Mouse (Mus musculus) retina, adult 2 months (tissue): ENCODE data around the gene Zdhhc9.
"Not testable (repeated sequence)": the region's sequence is repeated elsewhere in the genome, so short reads cannot be mapped to it uniquely, and the experiment has no call there.

Experiments used
- DNase-seq: peaks from one replicate; pipeline ENCODE4 v3.0.0-alpha.2; 2012; ENCODE audit warnings: low read depth, low spot score

The Zdhhc9 gene

GRCm38 (mm10) chrX:48208519-48209185 lies at the start of gene Zdhhc9:
Gene Zdhhc9 (minus strand): TSS chrX:48208878.
- peak; percentile 68 for DNase-seq

GRCm38 (mm10) chrX:48257011-48257410 lies 48.3 kb upstream of the Zdhhc9 start:
- DNase-seq = no peak

- peak; percentile 86 for DNase-seq
Observed at GRCm38 (mm10) chrX:48256468-48257007, 47.9 kb upstream of the Zdhhc9 start, which contains the start of gene Utp14a. Gene Utp14a (plus strand): TSS chrX:48256862.

- DNase-seq = no peak
Observed at GRCm38 (mm10) chrX:48255830-48256428, 47.3 kb upstream of the Zdhhc9 start.

DNA sequence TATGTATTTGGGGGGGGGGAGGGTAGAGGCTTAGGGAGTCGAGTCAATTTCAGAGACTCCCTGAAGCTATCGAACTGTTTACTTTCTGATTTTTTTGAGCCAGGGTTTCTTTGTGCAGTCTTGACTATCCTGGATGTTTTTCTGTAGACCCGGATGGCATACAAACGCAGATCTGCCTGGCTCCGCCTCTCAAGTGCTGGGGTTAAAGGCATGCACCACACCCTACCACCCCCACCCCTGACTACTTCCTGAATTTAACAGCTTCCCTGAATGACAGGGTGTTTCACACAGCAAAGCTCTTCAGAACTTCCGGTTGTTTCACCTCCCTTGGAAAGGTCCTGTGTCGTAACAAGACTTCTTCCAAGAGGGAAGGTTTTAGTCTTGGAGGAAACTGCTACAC lies 25.7 kb upstream of the Zdhhc9 start:
- no peak for DNase-seq

DNA sequence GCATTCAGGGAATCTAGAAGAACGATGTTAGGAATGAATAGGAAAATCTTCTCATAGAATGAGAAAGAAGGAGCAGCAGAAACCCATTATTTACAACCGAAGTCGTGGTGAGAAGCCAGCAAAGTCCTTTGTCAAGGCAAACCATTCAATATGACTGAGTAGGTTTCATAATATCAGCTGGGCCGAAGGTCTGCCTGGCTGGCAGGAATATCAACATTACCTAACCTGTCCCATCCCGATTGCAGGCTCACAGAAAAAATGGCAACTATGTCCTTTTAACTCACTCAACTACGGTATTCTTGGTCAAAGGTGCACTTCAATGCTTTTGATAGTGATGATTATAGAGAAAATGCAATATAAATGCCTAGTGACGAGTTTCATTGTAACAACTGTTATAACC lies 17.5 kb upstream of the Zdhhc9 start:
- no peak for DNase-seq

DNA sequence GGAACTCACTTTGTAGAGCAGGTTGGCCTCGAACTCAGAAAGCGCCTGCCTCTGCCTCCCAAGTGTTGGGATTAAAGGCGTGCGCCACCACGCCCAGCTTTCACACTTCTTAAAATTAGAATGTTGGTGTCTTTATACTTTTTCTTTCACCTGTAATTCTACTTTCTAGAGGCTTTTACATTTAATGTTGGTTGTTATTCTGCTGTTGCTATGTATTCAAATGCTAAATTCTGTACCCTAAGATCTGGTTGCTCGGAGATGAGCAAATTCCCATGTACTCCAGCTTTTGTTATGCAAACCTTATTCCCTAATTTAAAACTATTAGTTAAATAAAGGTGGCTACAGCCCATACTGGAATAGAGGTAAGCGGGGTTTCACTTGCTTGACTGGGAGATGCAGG lies 14.0 kb upstream of the Zdhhc9 start:
- DNase-seq = no peak

DNA sequence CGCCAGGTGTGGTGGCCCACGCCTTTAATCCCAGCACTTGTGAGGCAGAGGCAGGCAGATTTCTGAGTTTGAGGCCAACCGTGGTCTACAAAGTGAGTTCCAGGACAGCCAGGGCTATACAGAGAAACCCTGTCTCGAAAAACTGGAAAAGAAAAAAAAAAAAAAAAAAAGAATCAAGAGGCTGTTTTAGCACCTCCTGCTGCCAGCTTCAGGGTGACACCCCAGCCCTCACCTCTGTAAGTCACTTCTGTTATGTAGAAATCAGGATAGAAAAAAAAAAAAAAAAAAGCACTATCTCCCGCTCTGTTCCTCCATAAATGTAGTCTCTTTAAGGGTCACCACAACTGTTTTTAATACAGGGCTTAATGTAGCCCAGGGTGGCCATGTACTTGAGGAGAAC lies 10.8 kb upstream of the Zdhhc9 start:
- no peak for DNase-seq

GRCm38 (mm10) chrX:48209746-48210145 lies 1.1 kb upstream of the Zdhhc9 start:
- not testable (repeated sequence) for DNase-seq

DNA sequence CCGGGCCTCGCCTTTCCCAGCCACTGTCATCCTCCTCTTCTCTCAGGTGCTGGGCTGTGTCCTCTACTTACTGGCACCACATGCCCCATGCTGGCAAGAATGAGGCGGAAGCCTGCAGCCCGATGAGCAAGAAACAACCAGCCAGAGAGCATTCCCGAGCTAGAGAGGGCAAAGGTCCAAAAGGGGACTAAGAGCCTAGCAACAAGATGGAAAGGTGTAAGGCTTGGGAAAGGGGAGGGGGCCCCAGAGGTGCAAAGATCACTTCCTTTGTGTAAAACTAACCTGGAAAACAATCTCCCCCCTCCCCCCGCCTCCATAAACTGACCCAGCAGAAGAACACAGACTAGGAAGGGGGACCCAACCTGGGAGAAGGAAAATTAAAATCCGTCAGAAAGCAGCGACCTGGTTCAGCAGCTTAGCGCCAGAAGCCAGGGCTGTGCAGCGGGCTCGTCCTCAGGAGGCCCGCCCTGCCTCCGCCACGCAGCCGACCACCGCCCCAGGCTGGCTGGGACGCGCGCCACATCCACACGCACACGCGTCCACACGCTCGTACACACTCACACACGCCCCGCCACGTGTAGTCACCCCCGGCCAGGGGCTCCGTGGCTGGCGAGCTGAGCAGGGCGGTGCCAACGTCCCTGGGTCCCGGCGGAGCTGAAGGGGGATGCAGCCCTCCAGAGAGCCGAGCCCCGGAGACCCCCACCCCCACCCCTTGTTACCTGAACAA lies 754 bp downstream of the Zdhhc9 start:
- no peak for DNase-seq

DNA sequence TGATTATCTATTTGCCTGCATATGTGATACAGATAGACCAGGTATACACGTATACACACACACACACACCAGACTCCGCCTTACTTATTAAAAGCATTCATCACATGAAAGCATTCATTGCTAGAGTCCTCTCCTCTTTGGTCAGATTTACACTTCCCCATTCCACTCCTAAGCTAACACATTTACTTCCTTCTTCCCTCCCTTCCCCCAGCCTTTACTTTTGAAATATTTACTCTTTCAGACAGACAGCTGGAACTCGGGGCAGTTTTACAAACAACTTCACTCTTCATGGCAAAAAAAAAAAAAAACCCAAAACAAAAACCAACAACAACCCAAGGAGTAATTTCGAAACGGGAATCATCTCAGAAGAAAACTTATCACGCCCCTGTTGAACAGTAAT lies 4.2 kb downstream of the Zdhhc9 start:
- no peak for DNase-seq

DNA sequence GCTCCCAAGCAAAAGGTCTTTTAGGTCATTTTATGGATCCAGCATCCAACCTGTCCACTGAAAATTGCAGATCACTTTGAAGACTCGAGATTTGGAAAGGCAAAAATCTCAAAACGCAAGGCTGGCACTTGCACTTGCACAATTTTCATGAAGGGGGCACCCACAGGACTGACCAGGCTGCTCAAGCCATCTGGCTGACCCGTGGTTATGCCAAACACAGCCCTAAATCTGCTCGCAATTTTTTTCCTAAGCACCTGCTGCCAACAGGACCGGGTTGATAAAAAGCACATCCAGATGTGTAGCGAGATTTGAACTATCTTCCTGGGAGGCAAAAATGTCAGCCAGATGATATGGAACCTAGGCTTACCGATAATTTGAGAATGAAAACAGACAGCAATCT lies 4.9 kb downstream of the Zdhhc9 start:
- DNase-seq = no peak

- no peak for DNase-seq
Observed at GRCm38 (mm10) chrX:48202995-48203394, 5.7 kb downstream of the Zdhhc9 start.

GRCm38 (mm10) chrX:48202436-48202835 lies 6.2 kb downstream of the Zdhhc9 start:
- DNase-seq = no peak

- DNase-seq = no peak
Observed at GRCm38 (mm10) chrX:48201973-48202372, 6.7 kb downstream of the Zdhhc9 start.

DNA sequence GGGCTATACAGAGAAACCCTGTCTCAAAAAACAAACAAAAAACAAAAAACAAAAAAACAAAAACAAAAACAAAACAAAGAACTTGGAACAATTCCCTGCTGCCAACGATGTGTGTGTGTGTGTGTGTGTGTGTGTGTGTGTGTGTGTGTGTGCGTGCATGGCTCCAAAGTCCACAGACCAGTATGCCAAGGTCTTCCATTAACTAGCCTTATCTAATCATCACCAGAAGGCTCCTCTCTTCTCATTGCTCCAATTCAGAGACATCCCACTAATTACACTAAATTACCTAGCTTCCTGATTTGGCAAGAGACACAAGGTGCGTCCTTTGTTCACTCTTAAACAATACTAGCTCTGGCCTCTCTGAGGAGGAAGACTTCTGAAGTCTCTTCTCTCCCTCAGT lies 8.0 kb downstream of the Zdhhc9 start:
- DNase-seq = no peak

DNA sequence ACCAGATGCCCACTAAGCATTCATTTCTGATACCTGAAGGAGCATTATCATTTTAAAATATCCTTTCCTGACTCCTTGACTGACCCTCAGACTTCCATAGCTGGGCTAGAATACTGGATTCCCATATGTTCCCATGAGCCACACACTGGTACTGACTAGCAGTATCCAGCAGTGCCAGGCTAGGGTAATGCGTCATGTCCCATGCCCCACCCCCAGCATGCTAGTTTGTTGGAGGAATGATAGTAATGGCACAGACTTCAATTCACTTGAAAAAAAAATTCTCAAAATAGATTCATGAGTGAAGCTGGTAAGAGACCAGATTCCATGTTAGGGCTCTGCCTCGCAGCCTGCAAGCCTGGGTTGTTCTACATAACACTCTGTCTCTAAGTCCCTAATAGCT lies 9.7 kb downstream of the Zdhhc9 start:
- no peak for DNase-seq

DNA sequence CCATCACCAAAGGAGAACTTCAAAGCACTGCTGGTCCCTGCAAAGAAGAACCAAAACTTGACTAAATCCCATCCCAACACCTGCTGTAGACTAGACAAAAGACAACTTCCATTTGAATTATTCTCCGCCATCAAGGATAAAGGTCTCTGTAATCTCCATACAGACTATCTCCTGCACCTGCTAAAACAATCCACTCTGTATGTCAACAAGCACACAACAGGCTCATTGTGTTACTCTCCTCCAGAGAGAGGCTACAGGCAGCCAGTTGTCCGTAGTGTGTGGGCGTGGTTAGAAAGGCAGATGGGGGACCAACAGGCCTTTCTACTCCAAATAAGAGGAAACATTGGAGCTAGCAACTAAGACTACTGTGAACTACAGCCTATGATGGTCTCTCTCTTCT lies 10.8 kb downstream of the Zdhhc9 start:
- DNase-seq = no peak

DNA sequence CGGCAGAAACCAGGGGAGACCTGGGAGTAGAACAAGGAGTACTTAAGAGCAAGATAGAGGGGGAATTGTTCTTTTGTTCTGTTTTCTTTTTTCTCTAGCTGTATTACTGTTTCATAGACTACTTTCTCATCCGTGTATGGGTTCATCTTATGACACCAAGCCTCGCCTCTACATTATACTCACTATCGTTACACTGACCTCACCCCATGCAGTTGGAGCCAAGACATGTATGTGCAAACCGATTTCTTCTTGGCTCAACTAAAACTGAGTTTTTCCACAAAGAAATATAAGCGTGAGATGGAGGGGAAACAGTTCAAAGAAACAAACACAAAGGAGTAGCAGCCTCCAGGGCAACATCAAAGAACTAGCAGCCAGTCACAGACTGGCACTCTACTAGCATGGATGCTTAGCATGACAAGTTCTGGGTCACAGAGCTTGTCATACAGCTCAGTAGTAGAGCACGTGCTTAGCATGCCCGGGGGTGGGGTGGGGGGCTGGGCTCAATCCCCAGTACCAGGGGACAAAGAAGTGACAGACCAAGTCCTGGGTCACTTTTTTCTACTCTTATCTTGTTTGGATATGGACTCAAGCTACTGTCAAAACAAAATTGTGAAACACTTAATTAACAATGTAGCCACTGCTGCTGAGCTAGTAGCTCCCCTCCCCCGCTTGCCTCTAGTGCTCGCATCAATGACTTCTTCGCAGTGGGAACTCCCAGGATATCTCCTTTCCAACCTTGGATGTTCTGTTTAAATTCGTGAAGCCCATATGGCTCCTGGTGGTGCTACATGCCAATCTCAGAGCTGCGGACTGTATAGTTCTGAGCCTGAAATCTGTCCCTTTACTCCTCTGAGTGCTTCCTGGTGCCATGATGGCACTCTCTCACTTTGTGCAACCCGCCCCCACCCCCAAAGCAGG lies 15.2 kb downstream of the Zdhhc9 start:
- DNase-seq = no peak

DNA sequence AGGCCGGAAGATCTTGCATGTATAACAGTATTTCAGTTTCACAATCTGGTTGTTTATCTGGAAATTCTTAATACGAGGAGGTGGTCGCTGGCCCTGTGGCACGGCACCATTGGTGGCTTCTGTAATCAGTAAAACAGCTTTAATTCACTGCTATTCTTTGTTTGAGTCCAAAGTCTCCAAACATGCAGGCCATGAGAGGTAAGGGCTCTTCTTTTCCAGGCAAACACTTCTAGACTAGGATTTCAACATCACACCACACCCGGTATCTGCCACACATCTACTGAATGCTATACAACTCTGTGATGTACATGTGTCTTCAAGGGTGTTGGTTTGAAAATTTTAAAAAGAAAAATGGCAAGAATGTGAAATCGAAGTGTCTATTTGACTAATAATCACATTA lies 17.4 kb downstream of the Zdhhc9 start:
- no peak for DNase-seq

GRCm38 (mm10) chrX:48184703-48185102 lies 24.0 kb downstream of the Zdhhc9 start:
- no peak for DNase-seq

DNA sequence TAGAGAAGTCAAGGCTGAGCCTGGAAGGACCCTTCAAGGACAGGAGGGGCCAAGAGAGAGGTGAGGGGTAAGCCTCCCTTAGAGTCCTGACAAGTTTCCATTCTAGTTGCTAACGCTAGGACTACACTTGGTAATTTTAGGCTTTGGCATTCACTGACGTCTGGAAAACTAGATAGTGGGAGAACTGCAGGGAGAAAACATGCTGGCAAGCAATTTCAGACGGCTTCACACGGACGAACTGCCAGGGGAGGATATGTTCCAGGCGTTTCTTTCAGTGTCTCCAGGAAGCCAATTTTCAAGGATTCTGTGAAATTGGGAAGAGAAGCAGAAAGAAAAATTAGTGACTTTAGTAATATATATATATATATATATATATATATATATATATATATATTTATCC lies 26.8 kb downstream of the Zdhhc9 start:
- no peak for DNase-seq
